Mouse (Mus musculus): ENCODE measurements around the gene Itga10. TPM values are rescaled to one million over a fixed set of nuclear protein-coding genes. Genes with fewer than 3 reads are reported as not detected.
A peak's percentile ranks its signal among the peaks of the same experiment; 100 is the strongest.
"Not testable (repeated sequence)": the region's sequence is repeated elsewhere in the genome, so short reads cannot be mapped to it uniquely, and the experiment has no call there.

Itga10 gene
- polyA plus RNA-seq, 1 experiment from 2014 or later: 0.17 TPM

GRCm38 (mm10) chr3:96660901-96661300 lies 15.5 kb downstream of the Itga10 start:
- Histone ChIP-seq H3K9me3 (replicated peaks; ENCODE audit: control insufficient read depth, low read length) (no peaks in the 10 kb centered on the region), H3K27ac (ENCODE audit: low read length) (0 out of 2 replicates have a peak overlapping the region, but pooled peaks have one; percentile 16), H3K4me2 (ENCODE audit: low read depth, low read length) (no peak overlapping the region), H3K36me3 (ENCODE audit: control insufficient read depth, insufficient read depth) (no peaks in the 10 kb centered on the region), H3K4me3 (ENCODE audit: low read depth, low read length) (no peak overlapping the region), H3K4me1 (ENCODE audit: control insufficient read depth, low read depth, low read length) (peaks cover 7% of the 10 kb centered on the region), H3K27me3 (ENCODE audit: control insufficient read depth, insufficient read depth, low read depth, low read length) (no peaks in the 10 kb centered on the region), H3K9ac (ENCODE audit: low read depth, low read length) (no peak overlapping the region)
- ATAC-seq (ENCODE audit: low read depth): no peak
- WGBS (ENCODE audit: insufficient replicate concordance): 56% methylated on average over 2 of the region's 2 CpGs

GRCm38 (mm10) chr3:96662731-96663316 lies 17.4 kb downstream of the Itga10 start:
- 55% methylated on average over 8 of the region's 8 CpGs for WGBS (ENCODE audit: insufficient replicate concordance)
- H3K4me2 ChIP-seq (ENCODE audit: low read depth, low read length): no peak overlapping the region
- ATAC-seq (ENCODE audit: low read depth): no peak
- no peaks in the 10 kb centered on the region for H3K36me3 ChIP-seq (ENCODE audit: control insufficient read depth, insufficient read depth)
- H3K27ac ChIP-seq (ENCODE audit: low read length): no peak overlapping the region
- H3K4me3 ChIP-seq (ENCODE audit: low read depth, low read length): no peak overlapping the region
- H3K27me3 ChIP-seq (ENCODE audit: control insufficient read depth, insufficient read depth, low read depth, low read length): no peaks in the 10 kb centered on the region; the same call in 1 of the 2 replicates
- no peaks in the 10 kb centered on the region for H3K9me3 ChIP-seq (replicated peaks; ENCODE audit: control insufficient read depth, low read length)
- peaks cover 7% of the 10 kb centered on the region for H3K4me1 ChIP-seq (ENCODE audit: control insufficient read depth, low read depth, low read length)
- no peak overlapping the region for H3K9ac ChIP-seq (ENCODE audit: low read depth, low read length)

DNA sequence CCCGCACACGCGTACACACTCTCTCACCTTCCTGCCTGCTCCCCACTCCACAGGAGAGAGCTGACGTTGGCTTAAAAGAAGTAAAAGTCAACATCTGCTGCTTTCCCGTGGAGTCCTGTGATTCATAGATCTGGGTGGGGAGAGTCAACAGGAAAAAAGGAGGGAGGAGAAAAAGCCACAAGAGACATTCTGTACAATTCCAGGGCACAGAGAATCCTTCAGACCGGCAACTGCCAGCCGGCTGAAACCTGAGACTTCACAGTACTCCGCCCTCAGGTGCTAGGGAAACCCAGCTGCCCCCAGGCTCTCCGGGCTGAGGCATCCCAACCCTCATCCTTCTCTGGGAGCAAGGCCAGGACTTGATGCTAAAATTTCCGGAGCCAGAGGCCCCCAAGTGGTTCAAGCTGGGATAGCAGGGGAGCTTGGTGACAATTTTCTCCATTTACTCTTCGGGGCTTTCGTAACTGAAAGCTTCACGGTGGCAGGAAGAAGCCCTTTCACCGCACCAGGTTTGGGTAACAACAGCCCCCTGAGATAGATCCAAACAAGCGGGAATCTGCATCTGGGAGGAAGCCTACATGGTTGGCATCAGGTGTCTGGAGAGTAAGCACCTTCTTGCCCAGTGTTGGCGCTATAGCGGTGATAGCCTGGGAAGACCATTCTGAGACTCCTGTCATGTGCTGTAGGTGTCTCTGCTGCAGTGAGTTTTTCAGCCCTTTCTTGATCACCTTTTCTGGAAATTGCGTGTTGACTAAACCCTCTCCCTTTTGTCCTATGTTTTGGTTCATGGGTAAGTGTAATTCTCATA lies 18.3 kb downstream of the Itga10 start:
- peak overlapping the region; percentile 18; the same call in 1 of the 2 replicates for H3K9ac ChIP-seq (ENCODE audit: low read depth, low read length)
- 7% methylated on average over 17 of the region's 18 CpGs for WGBS (ENCODE audit: insufficient replicate concordance)

GRCm38 (mm10) chr3:96665732-96666363 lies 20.5 kb downstream of the Itga10 start:
- not testable (repeated sequence) for H3K27me3 ChIP-seq (ENCODE audit: control insufficient read depth, insufficient read depth, low read depth, low read length); H3K9me3 ChIP-seq (replicated peaks; ENCODE audit: control insufficient read depth, low read length); H3K36me3 ChIP-seq (ENCODE audit: control insufficient read depth, insufficient read depth); H3K4me3 ChIP-seq (ENCODE audit: low read depth, low read length); H3K9ac ChIP-seq (ENCODE audit: low read depth, low read length); ATAC-seq (ENCODE audit: low read depth); H3K27ac ChIP-seq (ENCODE audit: low read length); H3K4me2 ChIP-seq (ENCODE audit: low read depth, low read length); H3K4me1 ChIP-seq (ENCODE audit: control insufficient read depth, low read depth, low read length)
- 71% methylated on average over 6 of the region's 7 CpGs for WGBS (ENCODE audit: insufficient replicate concordance)

More for the DNA sequence above, 18.3 kb downstream of the Itga10 start:
- Histone ChIP-seq H3K4me2 (ENCODE audit: low read depth, low read length) (peak overlapping the region; percentile 65), H3K27me3 (ENCODE audit: control insufficient read depth, insufficient read depth, low read depth, low read length) (no peaks in the 10 kb centered on the region; the same call in 1 of the 2 replicates), H3K9me3 (replicated peaks; ENCODE audit: control insufficient read depth, low read length) (no peaks in the 10 kb centered on the region), H3K4me3 (ENCODE audit: low read depth, low read length) (peak overlapping the region; percentile 28; the same call in 1 of the 2 replicates), H3K4me1 (ENCODE audit: control insufficient read depth, low read depth, low read length) (peaks cover 7% of the 10 kb centered on the region), H3K27ac (ENCODE audit: low read length) (no peak overlapping the region), H3K36me3 (ENCODE audit: control insufficient read depth, insufficient read depth) (no peaks in the 10 kb centered on the region)
- peak; percentile 32; the same call in 1 of the 2 replicates for ATAC-seq (ENCODE audit: low read depth)

GRCm38 (mm10) chr3:96666916-96667315 lies 21.5 kb downstream of the Itga10 start:
- H3K27me3 ChIP-seq (ENCODE audit: control insufficient read depth, insufficient read depth, low read depth, low read length): peaks cover 10% of the 10 kb centered on the region
- no peak overlapping the region for H3K4me2 ChIP-seq (ENCODE audit: low read depth, low read length)
- ATAC-seq (ENCODE audit: low read depth): no peak
- no peak overlapping the region for H3K9ac ChIP-seq (ENCODE audit: low read depth, low read length)
- peaks cover 7% of the 10 kb centered on the region for H3K4me1 ChIP-seq (ENCODE audit: control insufficient read depth, low read depth, low read length)
- no peak overlapping the region for H3K4me3 ChIP-seq (ENCODE audit: low read depth, low read length)
- H3K36me3 ChIP-seq (ENCODE audit: control insufficient read depth, insufficient read depth): no peaks in the 10 kb centered on the region
- H3K9me3 ChIP-seq (replicated peaks; ENCODE audit: control insufficient read depth, low read length): no peaks in the 10 kb centered on the region
- 81% methylated on average over 5 of the region's 5 CpGs for whole genome bisulfite sequencing (ENCODE audit: insufficient replicate concordance)
- H3K27ac ChIP-seq (ENCODE audit: low read length): no peak overlapping the region

DNA sequence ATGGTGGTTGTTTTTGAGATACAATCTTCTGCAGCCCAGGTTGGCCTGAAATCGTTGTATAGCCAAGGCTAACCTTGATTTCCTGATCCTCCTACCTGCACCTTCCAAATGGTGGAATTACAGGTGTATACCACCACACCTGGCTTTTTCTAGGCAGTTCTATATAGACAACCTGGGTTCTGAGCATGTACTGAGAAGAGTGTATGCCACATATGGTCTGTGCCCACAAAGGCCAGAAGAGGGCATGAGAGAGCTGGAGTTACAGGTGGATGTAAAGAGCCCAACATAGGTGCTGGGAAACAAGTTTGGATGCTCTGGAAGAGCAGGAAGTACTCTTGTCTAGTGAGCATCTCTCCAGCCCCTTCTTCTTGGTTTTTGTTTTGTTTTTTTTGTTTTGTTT lies 21.9 kb downstream of the Itga10 start:
- Histone ChIP-seq H3K9ac (ENCODE audit: low read depth, low read length) (no peak overlapping the region), H3K4me2 (ENCODE audit: low read depth, low read length) (no peak overlapping the region), H3K36me3 (ENCODE audit: control insufficient read depth, insufficient read depth) (no peaks in the 10 kb centered on the region), H3K27ac (ENCODE audit: low read length) (no peak overlapping the region), H3K4me3 (ENCODE audit: low read depth, low read length) (no peak overlapping the region), H3K9me3 (replicated peaks; ENCODE audit: control insufficient read depth, low read length) (no peaks in the 10 kb centered on the region), H3K27me3 (ENCODE audit: control insufficient read depth, insufficient read depth, low read depth, low read length) (peaks cover 10% of the 10 kb centered on the region), H3K4me1 (ENCODE audit: control insufficient read depth, low read depth, low read length) (peaks cover 7% of the 10 kb centered on the region)
- WGBS (ENCODE audit: insufficient replicate concordance): 12% methylated on average over 1 of the region's 1 CpGs
- ATAC-seq (ENCODE audit: low read depth): no peak

GRCm38 (mm10) chr3:96668424-96669067 lies 23.2 kb downstream of the Itga10 start:
- no peak overlapping the region for H3K4me2 ChIP-seq (ENCODE audit: low read depth, low read length)
- H3K27me3 ChIP-seq (ENCODE audit: control insufficient read depth, insufficient read depth, low read depth, low read length): peaks cover 10% of the 10 kb centered on the region
- H3K36me3 ChIP-seq (ENCODE audit: control insufficient read depth, insufficient read depth): no peaks in the 10 kb centered on the region
- no peak overlapping the region for H3K4me3 ChIP-seq (ENCODE audit: low read depth, low read length)
- H3K9ac ChIP-seq (ENCODE audit: low read depth, low read length): no peak overlapping the region
- 83% methylated on average over 5 of the region's 5 CpGs for WGBS (ENCODE audit: insufficient replicate concordance)
- H3K9me3 ChIP-seq (replicated peaks; ENCODE audit: control insufficient read depth, low read length): no peaks in the 10 kb centered on the region
- H3K4me1 ChIP-seq (ENCODE audit: control insufficient read depth, low read depth, low read length): peaks cover 4% of the 10 kb centered on the region
- no peak for ATAC-seq (ENCODE audit: low read depth)
- H3K27ac ChIP-seq (ENCODE audit: low read length): no peak overlapping the region

GRCm38 (mm10) chr3:96669727-96670468 lies 24.5 kb downstream of the Itga10 start, which contains the start of gene Ankrd35:
Gene Ankrd35, plus strand, starts transcription at chr3:96670131.
- Histone ChIP-seq H3K4me2 (ENCODE audit: low read depth, low read length) (peak within 1 kb of the TSS; percentile 73), H3K9me3 (replicated peaks; ENCODE audit: control insufficient read depth, low read length) (no peaks in the 10 kb centered on the region), H3K27me3 (ENCODE audit: control insufficient read depth, insufficient read depth, low read depth, low read length) (peaks cover 10% of the 10 kb centered on the region), H3K9ac (ENCODE audit: low read depth, low read length) (no peak within 1 kb of the TSS), H3K27ac (ENCODE audit: low read length) (no peak within 1 kb of the TSS), H3K36me3 (ENCODE audit: control insufficient read depth, insufficient read depth) (no peaks in the 10 kb centered on the region), H3K4me1 (ENCODE audit: control insufficient read depth, low read depth, low read length) (no peaks in the 10 kb centered on the region), H3K4me3 (ENCODE audit: low read depth, low read length) (peak within 1 kb of the TSS; percentile 49)
- ATAC-seq (ENCODE audit: low read depth): peak; percentile 96
- WGBS (ENCODE audit: insufficient replicate concordance): 6% methylated on average over 35 of the region's 35 CpGs

All from liver, embryonic 16.5 days (tissue).